Mouse (Mus musculus) frontal cortex, postnatal 10 days (tissue): Measurements from ENCODE around the gene Bub1.

Experiments
- DNase-seq, 2 experiments: peaks; one replicate each; pipeline ENCODE4 v3.0.0; 2022; ENCODE audit warnings: low spot score in 2 of 2, mixed read lengths in 1 of 2

Bub1 gene

GRCm38 (mm10) chr2:127831401-127832102 lies at the start of gene Bub1:
Gene Bub1 (minus strand): TSS chr2:127831865.
- peak; percentile 87 to 92 for DNase-seq

- DNase-seq: no peak
Measured at GRCm38 (mm10) chr2:127881063-127881462, 49.4 kb upstream of the Bub1 start.

GRCm38 (mm10) chr2:127864381-127864780 lies 32.7 kb upstream of the Bub1 start:
- DNase-seq: no peak

DNA sequence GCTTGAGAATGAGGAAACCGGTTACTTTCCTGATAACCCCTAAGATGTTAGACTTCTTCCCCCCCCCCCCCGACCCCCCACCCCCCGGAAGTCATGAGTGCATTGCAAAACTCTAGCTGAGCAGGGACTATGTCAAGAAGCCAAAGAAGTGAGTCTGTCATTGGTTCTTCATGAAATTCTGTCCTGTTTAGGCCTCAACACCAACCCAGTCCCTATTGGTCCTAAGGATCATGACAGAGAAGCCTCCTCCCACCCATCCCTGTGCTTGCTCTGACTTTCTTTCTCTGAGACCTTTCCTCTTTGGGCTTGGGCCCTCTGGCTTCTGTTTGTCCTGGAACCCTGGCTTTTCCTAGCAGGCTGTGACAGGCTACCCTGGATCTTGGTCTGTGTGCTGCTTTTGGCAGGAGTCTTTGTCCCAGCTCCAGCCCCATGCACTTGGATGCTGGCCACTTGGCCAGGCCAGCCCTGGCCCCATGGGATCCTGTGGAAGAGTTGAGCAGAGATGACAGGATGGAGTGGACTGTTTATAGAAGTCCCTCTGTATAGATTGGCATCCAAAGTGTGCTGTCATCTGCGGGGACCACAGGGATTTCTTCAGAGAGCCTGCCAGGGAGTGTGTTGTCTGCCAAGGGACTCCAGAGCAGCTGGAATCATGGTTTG lies 22.8 kb upstream of the Bub1 start:
- DNase-seq: peak; percentile 42 to 43

DNA sequence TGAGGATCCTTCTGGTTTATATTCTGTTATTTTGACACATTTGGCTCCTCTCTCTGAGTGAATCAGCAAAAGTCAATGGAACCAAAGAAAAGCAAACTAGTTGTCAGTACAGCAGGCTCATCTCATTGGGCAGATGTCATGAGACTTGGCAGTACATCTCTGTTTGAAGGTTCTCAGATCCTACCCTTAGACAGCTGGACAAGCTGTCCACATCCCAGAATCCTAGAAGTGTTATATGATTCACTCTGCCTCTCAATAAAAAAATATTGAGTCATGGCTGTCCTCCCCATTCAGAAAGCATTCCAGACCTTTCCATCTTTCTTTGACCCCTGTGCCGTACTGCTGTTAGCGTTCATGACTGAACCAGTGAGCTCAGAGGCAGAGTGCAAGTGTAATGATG lies 18.7 kb upstream of the Bub1 start:
- no peak for DNase-seq

DNA sequence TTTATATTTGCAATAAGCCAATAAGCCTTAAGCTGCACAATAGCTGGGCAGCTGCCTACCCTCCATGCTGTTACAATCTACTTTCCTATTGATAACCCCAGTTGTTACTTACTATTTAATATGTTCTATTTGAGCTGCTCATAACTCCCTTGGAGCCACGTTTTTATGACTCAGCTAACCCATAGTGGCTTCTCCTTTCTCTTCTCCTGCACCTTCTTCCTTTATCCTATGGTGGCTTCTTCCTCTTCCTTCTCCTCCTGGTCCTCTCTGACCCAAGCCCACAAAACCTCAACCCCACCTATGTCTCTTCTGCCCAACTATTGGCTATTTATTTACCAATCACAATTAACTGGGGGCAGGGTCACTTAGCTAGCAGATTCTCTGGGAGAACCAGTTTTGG lies 14.9 kb upstream of the Bub1 start:
- no peak for DNase-seq

DNA sequence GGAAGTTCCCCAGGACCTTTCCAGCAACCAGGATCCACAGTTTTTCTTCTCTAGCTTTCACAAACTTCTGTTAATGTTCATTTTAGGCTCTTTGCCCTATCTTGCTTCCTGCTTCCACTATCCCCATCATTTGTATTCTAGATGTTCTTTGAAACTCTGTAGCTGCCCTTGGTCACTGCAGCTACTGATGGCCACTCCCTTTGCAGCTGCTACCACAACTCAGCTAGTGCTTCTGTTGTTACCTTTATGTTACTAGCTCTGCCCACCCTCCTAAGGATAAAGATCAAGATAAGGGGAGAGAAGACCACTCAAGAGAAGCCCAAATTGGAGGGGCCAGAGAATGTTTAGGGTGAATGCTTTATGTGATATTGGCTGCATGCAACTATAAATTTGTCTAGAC lies 14.3 kb upstream of the Bub1 start:
- no peak for DNase-seq

DNA sequence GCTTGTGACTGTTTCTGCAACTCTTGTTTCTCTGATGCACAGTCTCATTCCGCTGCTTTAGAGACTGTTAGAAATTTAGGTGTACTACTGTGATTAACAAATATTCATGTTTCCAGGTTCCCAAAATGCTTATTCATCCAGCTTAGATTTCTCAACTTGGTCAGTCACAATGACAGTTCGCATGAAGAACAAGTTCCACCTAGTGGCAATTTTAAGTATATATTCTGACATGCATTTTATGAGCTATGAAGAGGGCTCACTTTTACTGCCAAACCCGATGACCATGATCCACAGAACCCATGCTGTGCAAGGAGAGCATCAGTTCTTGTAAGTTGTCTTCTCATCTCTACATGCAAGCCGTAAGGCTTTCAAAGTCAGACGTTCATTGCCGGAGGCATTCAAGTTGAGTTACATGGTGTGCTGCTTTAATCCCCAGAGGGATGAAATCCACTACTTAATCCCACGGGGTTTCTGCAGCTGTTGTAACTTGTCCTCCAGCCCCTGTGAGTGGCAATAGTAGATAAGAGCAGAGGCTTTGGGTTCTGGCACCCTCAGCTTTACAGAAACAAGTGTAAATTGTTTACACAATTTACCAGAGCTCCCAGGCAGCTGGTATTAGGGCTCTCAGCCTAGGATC lies 13.8 kb upstream of the Bub1 start:
- DNase-seq: no peak

GRCm38 (mm10) chr2:127842421-127842820 lies 10.8 kb upstream of the Bub1 start:
- no peak for DNase-seq

DNA sequence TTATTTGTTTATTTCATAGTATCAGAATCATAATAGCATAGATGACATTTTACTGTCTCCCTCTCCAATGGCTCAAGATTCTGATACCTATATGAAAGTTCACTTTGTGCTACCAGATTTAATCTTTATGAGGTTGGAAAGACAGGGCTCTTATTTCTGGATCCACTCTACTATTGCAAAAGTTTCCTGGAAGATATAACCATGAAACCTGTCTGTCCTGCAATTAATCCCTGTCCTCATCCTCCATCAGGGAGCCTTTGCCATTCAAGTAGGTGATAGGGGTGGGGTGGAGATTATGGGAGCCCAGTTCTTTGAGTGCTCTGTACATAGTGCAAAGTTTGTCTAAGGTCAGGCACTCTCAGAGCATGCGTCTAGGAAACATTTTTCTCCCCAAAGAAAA lies 9.7 kb upstream of the Bub1 start:
- DNase-seq: no peak

DNA sequence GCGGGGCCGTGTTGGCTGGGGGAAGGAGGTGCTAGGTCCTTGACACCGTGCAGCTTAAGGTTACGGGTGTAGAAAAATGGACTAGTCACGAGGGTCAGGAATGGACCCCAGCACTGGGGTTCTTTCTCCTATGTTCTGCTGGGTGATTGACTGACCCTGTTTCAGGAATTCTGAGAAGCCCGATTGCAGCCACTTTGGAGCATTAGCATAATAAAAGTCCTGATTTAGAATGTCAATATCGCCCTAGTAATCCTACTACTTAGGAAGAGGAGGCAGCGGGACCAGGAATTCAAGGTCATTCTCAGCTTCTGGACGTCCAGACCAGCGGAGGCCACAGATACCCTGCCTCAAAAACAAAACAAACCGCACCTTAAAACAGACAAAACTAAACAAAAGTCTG lies 7.8 kb upstream of the Bub1 start:
- DNase-seq: no peak

DNA sequence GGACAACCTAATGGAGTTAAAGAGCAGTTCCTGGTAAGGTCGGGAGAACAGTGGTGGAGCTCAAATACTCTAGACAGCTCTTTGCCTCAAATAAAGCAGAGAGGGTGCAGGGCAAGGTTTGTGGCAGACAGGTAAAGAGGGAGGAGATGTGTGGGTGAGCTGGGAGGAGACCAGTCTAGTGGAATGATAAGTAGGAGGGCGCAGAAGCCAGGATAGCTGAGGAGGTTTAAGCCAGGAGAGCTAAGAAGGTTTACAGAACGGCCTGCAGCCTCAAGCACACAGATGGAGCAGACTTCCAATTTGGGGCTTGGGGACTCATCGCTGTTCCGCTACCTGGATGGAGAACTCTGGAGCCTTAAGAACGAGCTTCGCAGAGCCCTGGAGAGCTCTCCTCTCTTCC lies 6.9 kb upstream of the Bub1 start, which contains the start of gene Acoxl:
Gene Acoxl, plus strand, starts transcription at position 301 of the 400 bp plus-strand sequence.
- DNase-seq: no peak

GRCm38 (mm10) chr2:127832833-127833190 lies 1.1 kb upstream of the Bub1 start:
- no peak for DNase-seq

GRCm38 (mm10) chr2:127832103-127832832 lies 603 bp upstream of the Bub1 start:
- no peak for DNase-seq

- peak; percentile 75 to 86 for DNase-seq
Measured at GRCm38 (mm10) chr2:127791919-127792603, 39.6 kb downstream of the Bub1 start, which contains the start of gene Mtln. Gene Mtln (minus strand): TSS chr2:127792488.

DNA sequence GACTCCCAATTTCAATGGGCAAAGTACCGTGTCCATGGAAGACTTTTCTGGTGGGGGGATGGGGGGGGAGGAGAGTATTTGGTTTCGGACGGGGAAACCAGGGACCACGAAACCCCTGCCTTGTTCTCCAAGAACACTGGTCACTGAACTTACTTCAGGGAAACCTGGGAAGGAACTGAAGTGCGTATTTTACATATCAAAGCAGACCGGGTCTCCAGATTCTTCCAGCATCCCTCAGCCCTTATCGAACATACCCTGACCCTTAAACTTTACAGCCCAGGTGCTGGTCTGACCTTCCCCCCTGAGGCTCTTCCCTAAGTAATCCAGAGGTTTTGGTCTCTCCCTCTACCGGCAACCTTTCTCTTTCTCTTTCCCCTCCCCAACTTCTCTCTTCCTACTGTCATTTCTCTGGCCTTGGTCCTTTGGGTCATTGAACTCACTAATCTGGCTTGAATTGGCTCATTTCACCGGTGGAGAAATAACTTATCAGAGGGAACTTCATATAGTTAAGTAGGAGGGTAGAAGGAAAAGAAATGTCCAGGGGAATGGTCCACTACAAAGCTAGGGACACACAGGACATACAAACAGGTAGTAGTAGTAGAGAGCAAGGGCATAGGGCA lies 41.9 kb downstream of the Bub1 start:
- DNase-seq: no peak

DNA sequence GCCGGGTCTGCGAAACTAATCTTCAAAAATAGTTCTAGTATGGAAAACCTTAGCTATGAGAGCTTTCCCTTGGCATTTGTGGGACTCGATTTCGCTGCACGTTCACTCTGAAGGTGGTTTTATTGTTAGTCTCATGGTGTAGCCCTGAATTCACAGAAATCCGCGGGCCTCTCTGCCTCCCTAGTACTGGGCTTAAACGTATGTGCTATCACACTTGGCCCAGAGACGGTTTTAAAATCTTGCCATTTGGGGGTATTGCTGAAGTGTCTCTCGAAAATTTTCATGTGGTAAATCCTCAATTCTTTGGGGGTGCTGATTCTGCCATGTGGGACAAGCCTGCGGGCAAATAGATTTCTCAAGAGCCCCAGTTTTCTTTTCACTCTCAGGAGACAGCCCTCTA lies 42.5 kb downstream of the Bub1 start:
- no peak for DNase-seq

DNA sequence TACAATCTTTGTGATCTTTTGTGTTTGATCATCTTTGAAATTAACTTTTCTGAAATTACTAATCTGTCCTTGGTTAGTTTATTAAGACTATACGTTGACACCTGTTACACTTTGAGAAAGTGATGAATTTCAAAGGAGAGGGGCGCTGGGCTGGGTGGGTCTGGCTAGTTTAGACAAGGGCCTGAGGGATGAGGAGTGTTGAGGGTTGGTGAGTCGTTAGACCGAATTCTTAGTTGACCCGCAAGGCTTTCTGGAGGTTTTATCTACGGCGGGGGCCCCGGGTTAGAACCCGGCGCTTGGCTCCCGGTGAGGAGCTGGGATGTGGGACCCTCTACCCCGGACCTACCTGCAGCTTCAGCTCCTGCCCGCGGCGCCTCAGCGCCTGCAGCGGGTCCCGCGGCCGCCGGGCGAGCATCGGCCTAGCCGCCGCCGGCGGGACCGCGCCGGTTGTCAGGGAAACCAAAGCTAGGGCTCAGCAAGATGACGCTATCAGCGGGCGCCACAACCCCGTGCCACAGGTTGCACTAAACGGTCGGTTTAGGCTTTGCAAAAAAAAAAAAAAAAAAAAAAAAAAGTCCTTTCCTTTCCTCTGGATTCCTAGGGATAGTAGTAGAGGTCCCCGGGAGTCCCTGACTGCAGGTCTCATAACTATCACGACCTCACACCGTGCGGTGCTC lies 43.1 kb downstream of the Bub1 start, which contains the start of gene Nphp1:
Gene Nphp1, minus strand, starts transcription at position 458 of the 677 bp plus-strand sequence.
- DNase-seq: peak; percentile 69 to 82

DNA sequence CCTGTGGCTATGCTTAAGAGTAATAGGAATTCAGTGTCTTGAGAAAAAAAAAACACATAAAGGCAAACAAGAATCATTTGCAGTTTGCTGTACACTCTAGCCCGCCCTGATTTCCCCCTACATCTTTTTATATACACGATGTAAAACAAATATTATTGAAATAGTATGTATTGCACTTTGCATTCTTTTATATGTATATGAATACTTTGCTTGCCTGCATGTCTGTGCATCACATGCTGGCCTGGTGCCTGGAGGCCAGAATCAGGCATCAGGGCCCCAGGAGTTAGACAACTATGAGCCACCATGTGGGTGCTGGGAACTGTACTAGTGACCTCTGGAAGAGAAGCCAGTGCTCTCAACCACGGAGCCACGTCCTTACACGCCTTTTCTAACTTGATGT lies 44.4 kb downstream of the Bub1 start:
- DNase-seq: no peak

DNA sequence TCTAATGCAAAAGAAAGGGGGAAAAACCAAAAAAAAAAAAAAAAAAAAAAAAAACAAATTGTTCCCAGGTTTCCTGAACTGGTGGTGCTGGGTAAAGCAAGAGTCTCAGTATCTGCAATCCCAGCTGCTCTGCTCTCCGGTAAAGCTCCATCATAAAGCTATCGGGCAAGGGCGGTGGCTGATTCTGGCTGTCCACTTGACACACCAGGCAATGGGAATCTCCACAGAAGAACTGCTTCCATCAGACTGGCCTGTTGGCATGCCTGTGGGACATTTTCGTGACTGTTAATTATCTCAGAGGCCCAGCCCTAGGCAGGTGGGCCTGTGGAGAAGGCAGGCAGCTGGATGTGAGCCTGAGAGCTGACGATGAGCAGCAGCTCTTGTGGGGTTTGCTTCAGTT lies 53.2 kb downstream of the Bub1 start:
- DNase-seq: no peak

- DNase-seq: no peak
Measured at GRCm38 (mm10) chr2:127775013-127775412, 56.7 kb downstream of the Bub1 start.
